Mouse (Mus musculus): Measurements from ENCODE around the gene Irs1. TPM values are rescaled to one million over a fixed set of nuclear protein-coding genes. Genes with fewer than 3 reads are reported as not detected.

The Irs1 gene
- total RNA-seq, 2 experiments from 2014 or later: 44.3 to 49.7 TPM

DNA sequence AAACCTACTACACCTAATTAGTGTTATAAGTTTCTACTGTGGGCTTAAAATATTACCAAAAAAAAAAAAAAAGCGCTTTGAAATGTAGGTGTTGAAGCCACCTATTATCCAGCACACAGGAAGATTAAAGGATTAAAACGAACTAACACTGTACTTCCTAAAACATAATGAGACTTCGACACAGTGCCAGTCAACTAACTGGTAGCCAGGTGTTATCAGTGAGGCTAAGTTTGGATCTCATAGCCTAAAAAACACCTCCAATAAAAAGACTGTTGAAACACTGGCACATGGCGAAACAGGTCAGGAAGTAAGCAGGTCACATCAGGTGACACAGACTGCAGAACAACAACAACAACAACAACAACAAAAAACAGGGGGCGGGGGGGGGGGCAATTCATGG, 29.6 kb downstream of the Irs1 start:
- intact Hi-C loops (cut with DNase I): loop anchor here (1.0 kb wide), 1 partner anchor 25 kb away; no protein-coding TSS in a partner anchor
- DNase-seq (ENCODE audit: low spot score): no peak

- no peak for DNase-seq (ENCODE audit: low spot score)
- intact Hi-C loops (cut with DNase I): no loop called here
These were observed 30.1 kb downstream of the Irs1 start for GRCm38 (mm10) chr1:82261053-82261618.

DNA sequence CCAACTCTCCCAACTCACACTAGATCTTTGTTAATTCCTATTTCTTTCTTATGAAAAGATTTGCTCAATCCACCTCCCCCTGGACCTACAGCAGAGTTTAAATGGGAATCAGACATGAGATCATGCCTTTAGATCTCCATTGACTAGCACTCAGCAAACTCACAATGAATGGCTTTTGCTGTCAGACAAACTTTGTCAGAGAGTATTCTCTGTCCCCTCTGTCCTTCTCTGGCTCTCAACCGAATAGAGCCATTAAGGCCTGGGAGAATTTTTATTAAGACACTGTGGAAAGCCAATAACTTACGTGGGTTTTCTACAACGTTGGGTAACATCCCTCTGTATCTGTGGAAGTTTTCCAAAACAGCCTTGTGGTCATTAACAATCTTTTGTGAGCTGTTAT, 31.2 kb downstream of the Irs1 start:
- DNase-seq (ENCODE audit: low spot score): no peak
- intact Hi-C loops (cut with DNase I): no loop called here

GRCm38 (mm10) chr1:82258331-82258730, 32.9 kb downstream of the Irs1 start:
- no peak for DNase-seq (ENCODE audit: low spot score)
- intact Hi-C loops (cut with DNase I): no loop called here

DNA sequence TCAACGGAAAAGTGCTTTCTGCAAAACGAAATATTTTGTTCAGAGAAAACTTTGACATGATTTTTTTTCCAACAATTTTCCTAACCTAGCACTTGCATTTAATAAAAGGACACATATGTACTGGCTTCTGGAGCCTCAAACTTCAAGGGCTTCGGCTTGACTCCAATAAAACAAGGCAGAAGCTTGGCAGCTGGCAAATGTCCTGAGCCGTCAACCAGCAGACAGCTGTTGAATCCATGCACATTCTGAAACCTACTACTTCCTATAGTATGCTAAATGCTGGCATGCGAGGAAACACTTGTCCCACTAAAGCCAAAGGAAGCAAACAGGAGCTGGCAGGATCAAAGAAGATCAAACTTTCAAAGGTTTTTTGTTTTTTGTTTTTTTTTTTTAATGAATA, 33.8 kb downstream of the Irs1 start:
- intact Hi-C loops (cut with DNase I): no loop called here
- no peak for DNase-seq (ENCODE audit: low spot score)

DNA sequence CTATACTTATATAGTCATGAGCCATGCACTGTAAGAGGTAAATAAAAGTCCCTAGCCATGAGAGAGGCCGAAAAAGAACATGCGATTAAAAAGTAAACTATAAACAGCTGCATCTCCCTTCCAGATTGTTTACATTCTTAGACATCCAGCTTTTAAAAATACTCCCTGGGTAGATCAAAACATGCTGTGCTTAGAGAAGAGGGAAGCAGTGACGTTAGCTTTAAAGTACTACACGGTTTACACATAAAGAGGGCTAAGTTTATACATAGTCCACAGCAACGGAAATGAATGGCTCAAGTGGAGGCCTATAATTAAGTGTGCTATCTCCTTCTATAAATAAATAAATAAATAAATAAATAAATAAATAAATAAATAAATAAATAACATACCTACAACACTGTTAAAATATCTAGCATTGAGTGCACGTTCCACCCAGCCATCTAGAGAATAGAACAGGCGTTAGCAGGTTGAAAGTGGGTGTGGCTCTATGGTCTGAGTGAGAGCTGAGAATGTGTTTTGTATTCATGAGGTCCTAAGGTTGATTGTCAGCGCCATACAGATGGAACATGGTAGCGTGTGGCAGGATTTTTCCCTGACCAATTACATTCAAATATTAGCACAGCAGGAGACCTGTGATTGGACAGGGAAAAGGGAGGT, 37.3 kb downstream of the Irs1 start:
- DNase-seq (ENCODE audit: low spot score): no peak
- intact Hi-C loops (cut with DNase I): no loop called here

- no peak for DNase-seq (ENCODE audit: low spot score)
- intact Hi-C loops (cut with DNase I): no loop called here
These were observed 43.8 kb downstream of the Irs1 start for GRCm38 (mm10) chr1:82247221-82247951.

- DNase-seq (ENCODE audit: low spot score): no peak
- intact Hi-C loops (cut with DNase I): no loop called here
These were observed 46.2 kb downstream of the Irs1 start for GRCm38 (mm10) chr1:82245002-82245401.

DNA sequence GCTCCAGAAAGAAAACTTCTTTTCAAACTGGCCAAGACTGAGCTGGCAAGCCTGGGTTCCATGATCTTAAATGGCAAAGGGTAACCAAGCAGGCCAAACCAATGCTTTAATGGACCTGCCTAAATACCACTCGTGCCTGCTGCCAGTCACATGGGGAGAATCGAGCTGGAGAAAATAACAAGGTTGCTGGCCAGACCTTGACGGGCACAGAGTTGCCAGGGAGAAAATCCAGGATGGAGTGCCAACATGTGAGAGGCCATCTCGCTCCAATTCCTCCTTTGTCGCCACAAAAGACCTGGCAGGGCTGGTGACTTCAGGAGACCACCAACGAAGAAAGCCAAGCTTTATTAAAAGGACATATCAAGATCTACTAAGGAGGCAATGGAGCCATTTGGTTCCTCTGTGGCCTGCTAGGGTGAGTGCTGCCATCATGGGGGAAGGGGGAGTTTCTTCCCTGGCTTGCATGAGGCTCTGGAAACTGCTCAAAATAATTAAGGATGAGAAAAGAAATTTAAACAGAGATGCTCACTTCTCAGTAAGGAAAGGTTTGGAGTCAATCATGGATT, 47.9 kb downstream of the Irs1 start:
- no peak for DNase-seq (ENCODE audit: low spot score)
- intact Hi-C loops (cut with DNase I): loop anchor here (5.0 kb wide), 1 partner anchor 41 kb away; no protein-coding TSS in a partner anchor

GRCm38 (mm10) chr1:82239409-82240201, 51.6 kb downstream of the Irs1 start:
- intact Hi-C loops (cut with DNase I): loop anchor here (5.0 kb wide), 1 partner anchor 37 kb away; no protein-coding TSS in a partner anchor
- DNase-seq (ENCODE audit: low spot score): no peak

- intact Hi-C loops (cut with DNase I): no loop called here
- DNase-seq (ENCODE audit: low spot score): no peak
These were observed 53.0 kb downstream of the Irs1 start for GRCm38 (mm10) chr1:82238245-82238644.

GRCm38 (mm10) chr1:82235455-82236104, 55.6 kb downstream of the Irs1 start:
- no peak for DNase-seq (ENCODE audit: low spot score)
- intact Hi-C loops (cut with DNase I): no loop called here

DNA sequence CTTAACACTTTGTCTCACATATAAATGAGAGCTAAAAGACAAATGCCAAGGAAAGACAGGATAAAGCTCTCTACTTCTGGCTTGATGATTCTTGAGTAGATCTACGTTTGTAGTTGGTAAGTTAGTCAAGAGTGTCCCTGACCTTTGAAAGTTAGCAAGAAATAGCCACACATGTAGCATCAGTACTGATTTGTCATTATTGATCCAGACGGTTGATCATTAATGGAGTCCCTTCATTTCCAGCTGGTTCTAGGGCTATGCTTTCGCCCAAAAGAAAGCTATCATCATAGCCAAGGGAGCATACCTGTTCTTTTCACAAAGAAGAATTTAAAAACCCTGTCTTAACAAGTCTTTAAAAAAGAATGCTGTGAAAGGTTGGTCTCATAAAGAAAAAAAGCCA, 56.6 kb downstream of the Irs1 start:
- no peak for DNase-seq (ENCODE audit: low spot score)
- intact Hi-C loops (cut with DNase I): no loop called here

- no peak for DNase-seq (ENCODE audit: low spot score)
- intact Hi-C loops (cut with DNase I): no loop called here
These were observed 58.4 kb downstream of the Irs1 start, which contains the start of gene Gm9747 for GRCm38 (mm10) chr1:82232812-82233211. Gene Gm9747, plus strand, starts transcription at chr1:82233112.

- no peak for DNase-seq (ENCODE audit: low spot score)
- intact Hi-C loops (cut with DNase I): no loop called here
These were observed 62.4 kb downstream of the Irs1 start for GRCm38 (mm10) chr1:82228841-82229240.

DNA sequence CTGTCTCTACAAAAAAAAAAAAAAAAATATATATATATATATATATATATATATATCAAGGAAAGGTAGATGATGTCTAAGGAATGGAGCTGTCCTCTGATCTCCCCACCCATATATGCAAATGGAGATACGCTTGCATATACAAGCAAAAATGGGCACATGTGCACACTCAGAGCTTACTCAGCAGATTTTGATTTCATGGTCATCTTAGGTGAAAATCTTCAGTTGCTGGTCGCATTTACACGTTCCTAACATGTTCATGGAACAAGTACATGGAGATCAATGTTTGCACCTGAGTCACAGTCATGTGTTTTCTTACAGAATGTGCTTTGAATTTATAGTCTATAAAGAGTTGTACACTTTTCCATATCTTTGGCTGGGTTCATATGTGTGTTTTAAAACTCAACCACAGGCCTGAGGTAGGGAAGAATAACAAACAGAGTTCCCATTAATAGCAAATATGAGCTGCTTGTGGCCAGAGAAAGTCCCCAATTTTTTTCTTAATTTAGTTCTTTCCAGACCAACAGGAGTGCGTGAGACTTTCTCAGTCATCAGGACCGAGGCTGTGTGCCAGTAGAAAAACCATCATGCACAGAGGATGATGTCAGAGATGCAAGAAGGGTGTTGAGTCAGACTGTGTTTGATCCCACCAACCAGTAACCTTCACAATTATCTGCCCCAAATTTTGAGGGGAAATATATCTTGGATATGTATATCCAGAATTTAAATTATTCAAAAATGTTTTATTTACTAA, 68.0 kb downstream of the Irs1 start:
- intact Hi-C loops (cut with DNase I): no loop called here
- DNase-seq (ENCODE audit: low spot score): no peak

DNA sequence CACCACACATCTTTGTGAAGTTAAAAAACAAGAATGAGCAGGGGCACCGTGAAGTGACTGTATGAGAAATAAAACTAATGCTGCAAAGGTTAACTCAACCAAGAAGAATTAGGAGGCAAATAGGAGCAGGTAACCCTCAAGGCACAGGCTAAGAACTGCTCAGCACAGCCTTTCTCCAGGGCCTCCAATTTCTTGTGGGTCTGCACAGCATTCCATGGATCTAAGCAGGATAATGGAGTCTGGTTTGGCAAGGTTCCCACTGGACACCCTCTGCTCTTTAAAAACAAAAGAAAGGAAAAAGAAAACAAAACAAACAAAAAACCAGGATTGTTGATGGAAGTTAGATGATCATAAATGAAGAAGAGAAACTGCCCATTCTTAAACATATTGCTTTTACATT, 69.8 kb downstream of the Irs1 start:
- intact Hi-C loops (cut with DNase I): no loop called here
- no peak for DNase-seq (ENCODE audit: low spot score)

- DNase-seq (ENCODE audit: low spot score): no peak
These were observed 70.4 kb downstream of the Irs1 start for GRCm38 (mm10) chr1:82220673-82221396.

More at GRCm38 (mm10) chr1:82220673-82221396, 70.4 kb downstream of the Irs1 start:
- intact Hi-C loops (cut with DNase I): no loop called here

Data from heart, postnatal 25 days (tissue).